Mouse (Mus musculus): ENCODE data around the gene Gm3264. TPM values are rescaled to one million over a fixed set of nuclear protein-coding genes. Genes with fewer than 3 reads are reported as not detected.
"Not testable (repeated sequence)": the region's sequence is repeated elsewhere in the genome, so short reads cannot be mapped to it uniquely, and the experiment has no call there.

Gm3264 gene
- 0.61 and 2.2 TPM in 2 replicates for polyA plus RNA-seq (2016; fragmentation: Nextera tagmentation; extraction: Ambion mirVana)

- peak within 1 kb of the TSS; percentile 59 for H3K9ac ChIP-seq
- H3K4me3 ChIP-seq, result peak within 1 kb of the TSS; percentile 42
- WGBS, result 9% methylated on average over 38 of the region's 59 CpGs
- not testable (repeated sequence) for H3K4me1 ChIP-seq; H3K27me3 ChIP-seq; ATAC-seq (ENCODE audit: low FRiP score); H3K36me3 ChIP-seq; H3K27ac ChIP-seq; H3K9me3 ChIP-seq (replicated peaks)
- peak within 1 kb of the TSS; percentile 56 for H3K4me2 ChIP-seq (replicated peaks)
These were observed at the start of gene Gm3264 for GRCm38 (mm10) chr14:4855299-4855980. Gm3264 (plus strand) TSS chr14:4855576.

- not testable (repeated sequence) for H3K9ac ChIP-seq; H3K4me1 ChIP-seq; H3K36me3 ChIP-seq; H3K4me2 ChIP-seq (replicated peaks); H3K4me3 ChIP-seq; H3K27ac ChIP-seq; H3K9me3 ChIP-seq (replicated peaks); H3K27me3 ChIP-seq; ATAC-seq (ENCODE audit: low FRiP score)
- WGBS, result 84% methylated on average over 6 of the region's 6 CpGs
These were observed 49.0 kb upstream of the Gm3264 start for GRCm38 (mm10) chr14:4806421-4806820.

- ATAC-seq (ENCODE audit: low FRiP score); H3K27me3 ChIP-seq; H3K9me3 ChIP-seq (replicated peaks); H3K27ac ChIP-seq; H3K9ac ChIP-seq; H3K4me2 ChIP-seq (replicated peaks); H3K4me3 ChIP-seq; H3K36me3 ChIP-seq; H3K4me1 ChIP-seq: not testable (repeated sequence)
- WGBS, result 67% methylated on average over 1 of the region's 7 CpGs
These were observed 33.4 kb upstream of the Gm3264 start for GRCm38 (mm10) chr14:4821950-4822349.

GRCm38 (mm10) chr14:4837806-4838205 lies 17.6 kb upstream of the Gm3264 start, which contains the start of gene Gm3269:
Gm3269 (plus strand) TSS chr14:4838106.
- not testable (repeated sequence) for H3K4me2 ChIP-seq (replicated peaks); ATAC-seq (ENCODE audit: low FRiP score); H3K9ac ChIP-seq; H3K4me3 ChIP-seq; H3K27me3 ChIP-seq; H3K36me3 ChIP-seq; H3K27ac ChIP-seq; H3K9me3 ChIP-seq (replicated peaks); H3K4me1 ChIP-seq
- 80% methylated on average over 1 of the region's 4 CpGs for WGBS

GRCm38 (mm10) chr14:4892116-4892515 lies 36.7 kb downstream of the Gm3264 start, which contains the start of gene Gm3278:
Gm3278 (plus strand) TSS chr14:4892416.
- H3K4me1 ChIP-seq; H3K4me3 ChIP-seq; H3K9ac ChIP-seq; H3K9me3 ChIP-seq (replicated peaks); H3K36me3 ChIP-seq; ATAC-seq (ENCODE audit: low FRiP score); H3K4me2 ChIP-seq (replicated peaks); H3K27ac ChIP-seq; H3K27me3 ChIP-seq: not testable (repeated sequence)
- WGBS, result 100% methylated on average over 1 of the region's 3 CpGs

Other genes with a start within 250 kb of the Gm3264 start
- gene Gm8159, start 223.2 kb upstream of the Gm3264 start, polyA plus RNA-seq (2016; fragmentation: Nextera tagmentation; extraction: Ambion mirVana), result not detected in 2 replicates
- 0.23 TPM in 1 of 2 replicates, not detected in the other for gene Gm3239, start 191.4 kb upstream of the Gm3264 start, polyA plus RNA-seq (2016; fragmentation: Nextera tagmentation; extraction: Ambion mirVana)
- not detected in 2 replicates for gene Gm7876, start 146.3 kb upstream of the Gm3264 start, polyA plus RNA-seq (2016; fragmentation: Nextera tagmentation; extraction: Ambion mirVana)
- 0.65 and 1.0 TPM in 2 replicates for gene Gm3252, start 128.8 kb upstream of the Gm3264 start, polyA plus RNA-seq (2016; fragmentation: Nextera tagmentation; extraction: Ambion mirVana)
- not detected in 2 replicates for gene Gm9602, start 79.2 kb upstream of the Gm3264 start, polyA plus RNA-seq (2016; fragmentation: Nextera tagmentation; extraction: Ambion mirVana)
- not detected in 2 replicates for gene Gm3269, start 17.5 kb upstream of the Gm3264 start, polyA plus RNA-seq (2016; fragmentation: Nextera tagmentation; extraction: Ambion mirVana)
- gene Gm3278, start 36.8 kb downstream of the Gm3264 start, polyA plus RNA-seq (2016; fragmentation: Nextera tagmentation; extraction: Ambion mirVana), result 0.18 TPM in 1 of 2 replicates, not detected in the other
- not detected in 2 replicates for gene Gm8297, start 128.4 kb downstream of the Gm3264 start, polyA plus RNA-seq (2016; fragmentation: Nextera tagmentation; extraction: Ambion mirVana)
- not detected in 2 replicates for gene Gm3298, start 160.3 kb downstream of the Gm3264 start, polyA plus RNA-seq (2016; fragmentation: Nextera tagmentation; extraction: Ambion mirVana)
- gene 4930555G01Rik, start 195.1 kb downstream of the Gm3264 start, polyA plus RNA-seq (2016; fragmentation: Nextera tagmentation; extraction: Ambion mirVana), result not detected in 2 replicates
- gene Gm8281, start 215.5 kb downstream of the Gm3264 start, polyA plus RNA-seq (2016; fragmentation: Nextera tagmentation; extraction: Ambion mirVana), result 1.9 and 3.8 TPM in 2 replicates